Mouse (Mus musculus): Measurements from ENCODE around the gene Ick.
A peak's percentile ranks its signal among the peaks of the same experiment; 100 is the strongest.
"Not testable (repeated sequence)": the region's sequence is repeated elsewhere in the genome, so short reads cannot be mapped to it uniquely, and the experiment has no call there.

Ick gene

GRCm38 (mm10) chr9:78105501-78105932, 3.5 kb upstream of the Ick start:
- DNase-seq: no peak

DNA sequence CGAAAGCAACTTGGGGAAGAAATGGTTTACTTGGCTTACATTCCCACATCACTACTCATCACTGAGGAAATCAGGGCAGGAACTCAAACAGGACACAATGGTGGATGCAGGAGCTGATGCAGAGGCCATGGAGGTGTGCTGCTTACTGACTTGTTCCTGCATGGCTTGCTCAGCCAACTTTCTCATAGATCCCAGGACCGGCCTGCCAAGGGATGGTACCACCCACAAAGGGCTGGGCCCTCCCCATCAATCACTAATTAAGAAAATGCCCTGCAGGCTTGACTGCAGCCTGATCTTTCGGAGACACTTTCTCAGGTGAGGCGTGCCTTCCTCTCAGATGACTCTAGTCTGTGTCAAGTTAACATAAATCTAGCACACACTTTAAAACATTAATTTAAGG, 2.2 kb upstream of the Ick start:
- DNase-seq: no peak

- DNase-seq: no peak
These were observed 1.4 kb upstream of the Ick start for GRCm38 (mm10) chr9:78107582-78107911.

GRCm38 (mm10) chr9:78107912-78108795, 838 bp upstream of the Ick start:
- peak; percentile 84 for DNase-seq

DNA sequence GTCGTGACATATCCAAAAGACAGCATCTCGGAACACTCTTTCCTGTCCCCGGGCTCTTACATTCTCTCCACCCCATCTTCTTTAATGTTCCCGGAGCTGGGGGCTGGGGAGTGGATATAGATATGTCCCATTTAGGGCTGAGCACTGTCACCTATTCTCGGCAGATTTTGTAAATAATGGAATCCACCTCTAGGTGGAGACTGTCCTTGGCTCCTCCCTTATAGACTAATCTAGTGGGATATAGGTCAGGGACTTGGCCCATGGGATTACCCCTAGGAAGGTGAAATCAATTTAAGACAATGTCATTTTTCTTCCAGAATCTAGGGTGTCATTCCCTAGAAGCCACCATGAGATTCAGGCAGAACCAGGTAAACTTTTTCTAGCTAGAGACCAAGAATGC, 664 bp downstream of the Ick start:
- no peak for DNase-seq

DNA sequence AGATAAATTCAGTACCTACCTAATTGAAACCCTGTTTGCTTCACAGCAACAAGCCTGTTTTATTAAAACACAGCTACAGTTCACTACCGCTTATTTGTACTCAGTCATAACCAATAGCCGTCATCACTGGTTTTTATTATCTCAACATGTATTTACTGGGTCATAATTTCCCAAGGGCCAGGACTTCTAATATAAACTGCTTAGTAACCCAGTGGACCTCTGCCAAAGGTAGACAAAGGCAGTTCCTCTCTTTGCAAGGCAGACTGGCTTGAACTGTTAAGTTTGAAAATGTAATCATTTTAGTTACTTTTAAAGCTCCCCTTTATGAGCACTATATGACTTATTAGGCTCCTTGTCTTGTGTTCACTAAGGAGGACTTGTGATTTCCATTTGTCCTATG, 2.5 kb downstream of the Ick start:
- no peak for DNase-seq

GRCm38 (mm10) chr9:78112770-78113537, 4.0 kb downstream of the Ick start:
- peak; percentile 92 for DNase-seq

- no peak for DNase-seq
These were observed 4.5 kb downstream of the Ick start for GRCm38 (mm10) chr9:78113538-78113885.

DNA sequence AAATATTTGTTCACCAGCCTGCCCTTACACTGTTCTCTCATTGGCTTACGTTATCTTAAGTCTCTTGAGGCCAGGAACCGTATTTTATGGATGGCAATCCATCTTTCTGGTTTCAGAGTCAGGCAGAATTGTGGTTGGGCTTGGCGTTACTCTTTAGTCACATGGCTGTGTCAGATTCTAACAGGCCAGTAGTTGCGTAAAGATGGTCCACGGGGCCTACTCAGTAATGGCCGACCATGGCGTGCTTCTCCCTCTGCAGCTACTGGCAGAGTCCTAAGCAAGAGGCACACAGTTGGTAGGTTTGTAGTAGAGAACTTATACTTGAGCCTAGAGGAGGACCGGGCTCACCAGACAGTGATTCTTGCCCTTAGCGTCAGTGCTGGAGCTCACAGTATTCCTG, 6.8 kb downstream of the Ick start:
- no peak for DNase-seq

DNA sequence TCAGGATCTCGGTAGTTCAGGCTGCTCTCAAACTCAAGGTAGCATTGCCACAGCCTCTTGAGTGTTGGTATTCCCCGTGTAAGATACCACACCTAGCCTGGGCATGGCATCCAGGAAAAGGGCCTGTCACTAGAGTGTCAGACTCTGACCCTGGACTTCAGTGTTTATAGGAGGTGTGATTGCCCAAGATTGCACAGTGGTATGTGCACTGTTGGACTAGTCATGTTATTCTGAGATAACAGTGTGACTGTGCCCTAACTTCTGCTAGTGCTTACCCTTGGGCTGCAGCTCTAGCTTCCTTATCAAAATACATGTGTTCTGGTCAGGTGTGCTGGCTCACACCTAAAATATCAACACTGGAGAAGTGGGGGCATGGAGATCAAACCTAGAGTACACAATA, 8.7 kb downstream of the Ick start:
- no peak for DNase-seq

- DNase-seq: no peak
These were observed 12.4 kb downstream of the Ick start for GRCm38 (mm10) chr9:78121358-78121757.

DNA sequence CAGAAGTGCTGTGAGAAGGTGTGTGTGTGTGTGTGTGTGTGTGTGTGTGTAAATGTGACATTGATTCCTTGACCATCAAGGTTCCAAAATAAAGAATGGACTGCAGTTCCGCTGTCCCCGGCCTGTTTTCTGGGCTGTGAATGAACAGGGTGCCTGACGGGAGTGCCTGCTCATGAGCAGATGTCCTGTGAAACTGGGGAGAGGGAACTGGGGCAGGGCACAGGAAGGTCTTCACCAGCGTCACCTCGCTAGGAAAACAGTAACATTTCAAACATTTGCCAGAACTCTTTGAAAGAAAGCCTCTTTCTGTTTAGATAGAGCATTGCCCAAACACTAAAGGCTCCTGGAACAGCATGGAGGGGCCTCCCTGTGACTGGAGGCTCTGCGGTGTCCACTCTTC, 13.0 kb downstream of the Ick start:
- DNase-seq: no peak

GRCm38 (mm10) chr9:78122939-78123712, 14.1 kb downstream of the Ick start:
- no peak for DNase-seq

DNA sequence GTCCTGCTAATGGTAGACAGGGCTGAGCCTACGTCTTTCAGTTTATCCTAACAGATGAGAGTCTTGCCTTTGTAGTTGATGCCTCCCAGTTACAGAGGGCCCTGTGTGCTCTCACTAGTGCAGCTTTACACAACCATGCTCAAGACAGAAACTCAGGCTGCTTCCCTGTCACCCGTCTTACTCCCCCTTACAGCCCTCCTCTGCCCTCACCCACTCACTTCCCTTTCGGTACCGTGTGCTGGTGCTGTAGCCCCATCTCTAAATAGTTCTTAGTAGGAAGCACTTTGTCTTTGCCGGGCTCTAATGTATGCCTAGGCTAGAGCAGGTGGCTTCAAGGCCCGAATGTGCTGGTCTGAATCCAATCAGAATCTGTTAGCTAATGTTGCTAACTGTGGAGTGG, 15.3 kb downstream of the Ick start:
- DNase-seq: no peak

GRCm38 (mm10) chr9:78126007-78126406, 17.0 kb downstream of the Ick start:
- DNase-seq: no peak

DNA sequence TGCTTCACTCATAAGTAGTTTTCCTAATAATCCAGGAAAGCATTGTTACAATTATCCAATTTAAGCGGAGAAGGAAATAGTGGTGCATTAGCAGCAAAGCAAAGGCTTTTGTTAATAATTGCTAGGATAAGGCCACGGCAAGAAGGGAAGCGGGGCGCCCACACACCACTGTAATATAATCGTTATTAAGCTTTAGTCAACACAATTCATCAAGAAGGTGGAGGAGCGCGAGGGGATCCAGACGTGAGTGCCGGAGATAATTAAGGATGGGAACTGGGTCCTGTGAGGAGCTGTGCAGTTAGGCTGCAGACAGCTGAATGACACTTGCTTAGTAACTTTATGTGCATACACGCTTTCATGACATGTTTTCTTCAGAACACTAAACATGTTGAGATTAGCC, 17.7 kb downstream of the Ick start:
- DNase-seq: no peak

DNA sequence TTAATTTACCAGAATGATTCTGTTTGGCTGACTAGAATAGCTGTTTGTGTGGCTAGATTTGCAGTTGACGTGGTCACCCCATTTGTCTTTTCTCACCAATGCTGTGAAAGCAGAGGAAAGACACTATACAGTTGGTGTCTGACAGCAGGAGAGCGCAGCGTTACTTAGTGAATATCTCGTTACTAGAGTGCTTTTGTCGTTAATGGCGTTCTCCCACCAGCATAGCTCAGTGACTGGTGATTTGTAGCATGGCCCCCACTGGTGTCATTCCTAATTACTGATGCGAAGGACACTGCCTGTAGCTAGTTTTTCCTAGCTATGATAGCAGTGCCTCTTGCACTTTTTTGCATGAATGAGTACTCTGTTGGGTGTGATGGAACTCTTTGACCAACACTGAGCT, 26.7 kb downstream of the Ick start:
- no peak for DNase-seq

- DNase-seq: no peak
These were observed 29.2 kb downstream of the Ick start for GRCm38 (mm10) chr9:78138044-78138676.

- DNase-seq: no peak
These were observed 30.5 kb downstream of the Ick start for GRCm38 (mm10) chr9:78139463-78139862.

GRCm38 (mm10) chr9:78146099-78146498, 37.1 kb downstream of the Ick start:
- peak; percentile 61 for DNase-seq

- DNase-seq: peak; percentile 39
These were observed 37.6 kb downstream of the Ick start for GRCm38 (mm10) chr9:78146627-78147026.

GRCm38 (mm10) chr9:78148149-78148548, 39.2 kb downstream of the Ick start:
- no peak for DNase-seq

GRCm38 (mm10) chr9:78149770-78150169, 40.8 kb downstream of the Ick start:
- not testable (repeated sequence) for DNase-seq
